In genomic region chr11:101898328-101898727, GRCm38 (mm10) we compare ENCODE assay signal across 19 mouse cellular contexts. TPM values are rescaled to one million over a fixed set of nuclear protein-coding genes. Genes with fewer than 3 reads are reported as not detected.
"Had no signal": no experiment of that assay in that cellular context is flagged by ENCODE, and none has a peak within 500 bp of the region (broad histone marks: within the 10 kb centered on the region; RNA-seq: fewer than 3 reads in every experiment).

No protein-coding gene starts in this region.

- H3K9me3 ChIP-seq: midbrain, embryonic 10.5 days; midbrain, embryonic 12.5 days; midbrain, embryonic 15.5 days; neural tube, embryonic 12.5 days had no signal

- H3K4me1 ChIP-seq: midbrain, embryonic 15.5 days had no signal

- H3K27ac ChIP-seq: midbrain, embryonic 10.5 days; midbrain, embryonic 12.5 days; midbrain, embryonic 15.5 days; neural tube, embryonic 12.5 days had no signal

- DNase-seq: lung, adult 18-20 months; lung, embryonic 14.5 days; lung, postnatal 10 days; lung, postnatal 4 days; retina, postnatal 1 day; right cerebral cortex, adult 18-20 months; right cerebral cortex, postnatal 25 days; right cerebral cortex, postnatal 4 days; spleen, adult 18-20 months; thymus, adult 2 months; thymus, postnatal 25 days; thymus, postnatal 4 days had no signal

- H3K9ac ChIP-seq: lung, embryonic 14.5 days; midbrain, embryonic 12.5 days; midbrain, embryonic 15.5 days; neural tube, embryonic 12.5 days had no signal

- H3K36me3 ChIP-seq: midbrain, embryonic 10.5 days; midbrain, embryonic 12.5 days; midbrain, embryonic 15.5 days; neural tube, embryonic 12.5 days had no signal

- H3K4me3 ChIP-seq: midbrain, embryonic 10.5 days; midbrain, embryonic 12.5 days; midbrain, embryonic 15.5 days; neural tube, embryonic 12.5 days had no signal

- H3K4me2 ChIP-seq: lung, embryonic 14.5 days; midbrain, embryonic 12.5 days; midbrain, embryonic 15.5 days; neural tube, embryonic 12.5 days had no signal

- ATAC-seq: midbrain, embryonic 15.5 days had no signal

RNA-seq across cellular contexts. Expression of gene Meox1, which starts 4.2 kb away (rescaled TPM):
- total RNA-seq: megakaryocyte-erythroid progenitor cell, adult 5-6 weeks; monocyte, adult 5-6 weeks; neutrophil, adult 5-6 weeks had no signal
